Mouse (Mus musculus): Measurements from ENCODE around the gene Olfr384.
"Not testable (repeated sequence)": the region's sequence is repeated elsewhere in the genome, so short reads cannot be mapped to it uniquely, and the experiment has no call there.

The Olfr384 gene

GRCm38 (mm10) chr11:73598294-73598693 is at the start of gene Olfr384:
Olfr384 (plus strand) TSS chr11:73598594.
- DNase-seq (ENCODE audit: inconsistent ontology term), result no peak

- DNase-seq (ENCODE audit: inconsistent ontology term), result no peak
Observed at GRCm38 (mm10) chr11:73579871-73580270, 18.5 kb upstream of the Olfr384 start.

- DNase-seq (ENCODE audit: inconsistent ontology term), result not testable (repeated sequence)
Observed at GRCm38 (mm10) chr11:73583188-73583587, 15.2 kb upstream of the Olfr384 start.

GRCm38 (mm10) chr11:73592908-73593307 is 5.5 kb upstream of the Olfr384 start, which contains the start of gene Olfr385:
Olfr385 (minus strand) TSS chr11:73593008.
- no peak for DNase-seq (ENCODE audit: inconsistent ontology term)
